In the genomic region with DNA sequence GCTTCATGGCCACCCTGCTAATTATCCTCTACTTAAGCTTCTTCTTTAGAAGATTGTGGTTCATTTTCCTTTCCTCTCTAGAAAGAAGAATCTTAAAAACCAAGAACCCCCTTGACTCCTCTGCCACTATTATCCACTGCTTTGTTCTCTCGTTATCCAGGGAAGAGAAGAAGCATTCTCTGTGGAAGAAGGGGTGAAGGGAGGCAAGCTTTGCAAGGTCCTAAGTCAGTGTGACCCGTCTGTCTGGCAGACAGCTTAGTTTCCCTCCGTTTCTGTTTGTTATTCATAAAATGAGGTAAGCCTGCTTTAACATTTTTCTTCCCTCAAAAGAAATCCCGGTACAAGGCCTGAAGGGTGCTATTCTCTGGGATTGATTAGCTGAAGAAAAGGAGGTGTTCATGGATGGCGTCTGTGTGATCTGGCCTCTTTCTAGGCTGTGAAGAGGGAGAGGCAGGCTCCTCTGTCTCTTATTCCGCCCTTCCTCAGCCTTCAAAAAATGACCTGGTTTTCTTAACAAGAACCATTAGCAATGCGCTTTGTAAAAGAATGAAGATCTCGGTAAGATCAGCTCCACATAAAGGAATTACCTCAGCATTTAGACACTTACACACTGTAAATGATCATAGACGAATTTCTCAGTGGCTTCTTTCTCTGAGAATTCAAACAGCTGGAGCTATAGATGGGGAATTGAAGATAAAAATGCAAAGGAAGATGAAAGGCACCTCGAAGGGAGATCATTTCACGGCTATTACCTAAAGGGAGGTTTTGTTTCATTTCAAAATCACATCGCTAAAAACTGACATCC, we compare ENCODE assay signal across 24 mouse cellular contexts. TPM values are rescaled to one million over a fixed set of nuclear protein-coding genes. Genes with fewer than 3 reads are reported as not detected.
A peak's percentile ranks its signal among the peaks of the same experiment; 100 is the strongest.
DNase-seq lines count a peak whose midpoint lies in the region; ATAC-seq lines count a peak whose summit lies in the region.
"Had no signal": no experiment of that assay in that cellular context is flagged by ENCODE, and none has a peak within 500 bp of the region (broad histone marks: within the 10 kb centered on the region; RNA-seq: fewer than 3 reads in every experiment).

No protein-coding gene starts in this region.

- H3K4me2 ChIP-seq in forebrain, embryonic 13.5 days, result no peak overlapping the region
- no peak overlapping the region for H3K4me2 ChIP-seq in forebrain, embryonic 12.5 days
- no peak overlapping the region for H3K4me2 ChIP-seq in midbrain, embryonic 11.5 days
- H3K4me2 ChIP-seq in midbrain, embryonic 14.5 days (ENCODE audit: low read length), result no peak overlapping the region

- DNase-seq in midbrain, embryonic 11.5 days (ENCODE audit: low spot score, missing footprints), result no peak
- DNase-seq in midbrain, embryonic 10.5 days (ENCODE audit: low spot score), result no peak
- peak; percentile 31 for DNase-seq in midbrain, embryonic 14.5 days
- no peak for DNase-seq in heart, postnatal 14 days
- DNase-seq in layer of hippocampus, postnatal 25 days (ENCODE audit: extremely low spot score in 1 of 2, low spot score in 1 of 2), result no peak
- DNase-seq: adrenal gland, postnatal 14 days; heart, adult 18-20 months; heart, postnatal 10 days; kidney, adult 11 months; kidney, adult 9 months had no signal

- H3K36me3 ChIP-seq in forebrain, embryonic 13.5 days (ENCODE audit: poor library complexity, severe bottlenecking), result no peaks in the 10 kb centered on the region
- no peaks in the 10 kb centered on the region for H3K36me3 ChIP-seq in forebrain, embryonic 12.5 days (replicated peaks)
- no peaks in the 10 kb centered on the region for H3K36me3 ChIP-seq in midbrain, embryonic 11.5 days (ENCODE audit: control insufficient read depth, insufficient read depth, low read length)
- H3K36me3 ChIP-seq in midbrain, embryonic 10.5 days, result no peaks in the 10 kb centered on the region
- H3K36me3 ChIP-seq in midbrain, embryonic 14.5 days (ENCODE audit: control insufficient read depth, insufficient read depth, low read length), result no peaks in the 10 kb centered on the region
- H3K36me3 ChIP-seq: embryonic facial prominence, embryonic 13.5 days; heart, embryonic 10.5 days had no signal

- 31% methylated on average over 12 of the region's 12 CpGs for WGBS in forebrain, embryonic 13.5 days
- 34% methylated on average over 12 of the region's 12 CpGs for WGBS in forebrain, embryonic 12.5 days
- WGBS in midbrain, embryonic 11.5 days, result 44% methylated on average over 12 of the region's 12 CpGs
- 53% methylated on average over 12 of the region's 12 CpGs for WGBS in midbrain, embryonic 10.5 days
- WGBS in midbrain, embryonic 14.5 days, result 25% methylated on average over 12 of the region's 12 CpGs

- H3K27me3 ChIP-seq in forebrain, embryonic 13.5 days, result no peaks in the 10 kb centered on the region
- no peaks in the 10 kb centered on the region for H3K27me3 ChIP-seq in forebrain, embryonic 12.5 days
- peaks cover 28% of the 10 kb centered on the region for H3K27me3 ChIP-seq in midbrain, embryonic 11.5 days (ENCODE audit: control insufficient read depth, insufficient read depth, low read length)
- H3K27me3 ChIP-seq in midbrain, embryonic 10.5 days (ENCODE audit: low read depth, poor library complexity, severe bottlenecking), result peaks cover 78% of the 10 kb centered on the region
- no peaks in the 10 kb centered on the region for H3K27me3 ChIP-seq in midbrain, embryonic 14.5 days (ENCODE audit: control insufficient read depth, insufficient read depth, low read length)
- H3K27me3 ChIP-seq: CH12.LX; embryonic facial prominence, embryonic 13.5 days had no signal

- intact Hi-C loops in heart, postnatal 14 days (cut with DNase I), result no loop called here

- no peak overlapping the region for H3K9ac ChIP-seq in forebrain, embryonic 13.5 days
- H3K9ac ChIP-seq in forebrain, embryonic 12.5 days, result no peak overlapping the region
- 0 out of 2 replicates have a peak overlapping the region, but pooled peaks have one; percentile 30 for H3K9ac ChIP-seq in midbrain, embryonic 11.5 days (ENCODE audit: low read length)
- no peak overlapping the region for H3K9ac ChIP-seq in midbrain, embryonic 14.5 days (replicated peaks; ENCODE audit: low read length)
- H3K9ac ChIP-seq: embryonic facial prominence, embryonic 13.5 days had no signal

- ATAC-seq in forebrain, embryonic 13.5 days, result peak; percentile 24; the same call in 1 of the 2 replicates
- ATAC-seq in forebrain, embryonic 12.5 days (ENCODE audit: low FRiP score), result no peak
- ATAC-seq in midbrain, embryonic 11.5 days (ENCODE audit: low FRiP score), result no peak
- no peak; the same call in 1 of the 2 replicates for ATAC-seq in midbrain, embryonic 14.5 days (ENCODE audit: low FRiP score, low TSS enrichment)
- ATAC-seq: activated CD4-positive, CD25-positive, alpha-beta regulatory T cell, adult 4 months; hindbrain, embryonic 16.5 days; Patski had no signal

- H3K4me1 ChIP-seq in forebrain, embryonic 13.5 days, result peaks cover 9% of the 10 kb centered on the region; the same call in 1 of the 2 replicates
- peaks cover 7% of the 10 kb centered on the region; the same call in 1 of the 2 replicates for H3K4me1 ChIP-seq in forebrain, embryonic 12.5 days
- peaks cover 3% of the 10 kb centered on the region; the same call in 1 of the 2 replicates for H3K4me1 ChIP-seq in midbrain, embryonic 11.5 days (ENCODE audit: control insufficient read depth, insufficient read depth, low read length)
- H3K4me1 ChIP-seq in midbrain, embryonic 10.5 days, result peaks cover 13% of the 10 kb centered on the region
- peaks cover 9% of the 10 kb centered on the region; the same call in 1 of the 2 replicates for H3K4me1 ChIP-seq in midbrain, embryonic 14.5 days (ENCODE audit: control insufficient read depth, insufficient read depth, low read length)

- H3K27ac ChIP-seq in forebrain, embryonic 13.5 days, result no peak overlapping the region
- H3K27ac ChIP-seq in forebrain, embryonic 12.5 days, result no peak overlapping the region
- H3K27ac ChIP-seq in midbrain, embryonic 11.5 days (ENCODE audit: low read depth, low read length), result no peak overlapping the region
- H3K27ac ChIP-seq in midbrain, embryonic 10.5 days (replicated peaks), result no peak overlapping the region
- 0 out of 2 replicates have a peak overlapping the region, but pooled peaks have one; percentile 22 for H3K27ac ChIP-seq in midbrain, embryonic 14.5 days (replicated peaks; ENCODE audit: low read depth, low read length)
- H3K27ac ChIP-seq: embryonic facial prominence, embryonic 13.5 days; heart, embryonic 10.5 days had no signal

- no peak overlapping the region for H3K4me3 ChIP-seq in forebrain, embryonic 13.5 days
- H3K4me3 ChIP-seq in forebrain, embryonic 12.5 days (replicated peaks), result no peak overlapping the region
- no peak overlapping the region for H3K4me3 ChIP-seq in midbrain, embryonic 11.5 days (ENCODE audit: low read depth, low read length)
- H3K4me3 ChIP-seq in midbrain, embryonic 10.5 days, result no peak overlapping the region
- H3K4me3 ChIP-seq in midbrain, embryonic 14.5 days (replicated peaks; ENCODE audit: low read depth, low read length), result no peak overlapping the region
- H3K4me3 ChIP-seq: embryonic facial prominence, embryonic 13.5 days; erythroblast, embryonic 14.5 days; heart, embryonic 10.5 days had no signal

- H3K9me3 ChIP-seq in forebrain, embryonic 13.5 days (replicated peaks), result no peaks in the 10 kb centered on the region
- no peaks in the 10 kb centered on the region for H3K9me3 ChIP-seq in forebrain, embryonic 12.5 days
- no peaks in the 10 kb centered on the region for H3K9me3 ChIP-seq in midbrain, embryonic 11.5 days (ENCODE audit: control insufficient read depth, low read length)
- H3K9me3 ChIP-seq in midbrain, embryonic 10.5 days (replicated peaks), result no peaks in the 10 kb centered on the region
- H3K9me3 ChIP-seq in midbrain, embryonic 14.5 days (ENCODE audit: control insufficient read depth, low read length), result no peaks in the 10 kb centered on the region
- H3K9me3 ChIP-seq: embryonic facial prominence, embryonic 13.5 days; heart, embryonic 10.5 days had no signal

RNA-seq across cellular contexts. Expression of a gene that starts 12.8 kb away (rescaled TPM):
- 0.08 and 0.10 TPM in 2 replicates for polyA plus RNA-seq in forebrain, embryonic 13.5 days (2015; fragmentation: Nextera tagmentation; extraction: Ambion mirVana)
- polyA plus RNA-seq in forebrain, embryonic 12.5 days (2016; fragmentation: Nextera tagmentation; extraction: Ambion mirVana), result not detected in 2 replicates
- not detected in 2 replicates for polyA plus RNA-seq in midbrain, embryonic 11.5 days (2014; fragmentation: Nextera tagmentation; extraction: Ambion mirVana)
- not detected in 2 replicates for polyA plus RNA-seq in midbrain, embryonic 10.5 days (2016; fragmentation: Nextera tagmentation; extraction: Ambion mirVana)
- polyA plus RNA-seq in midbrain, embryonic 14.5 days (2014; fragmentation: Nextera tagmentation; extraction: Ambion mirVana), result not detected in 2 replicates
- total RNA-seq in heart, postnatal 14 days (2021), result under 1 TPM; 0.41 to 0.65 TPM
- 1 to 10 TPM; 1.4 to 1.5 TPM for total RNA-seq in layer of hippocampus, postnatal 25 days (2021)
- total RNA-seq: adrenal gland, adult 18-20 months; adrenal gland, postnatal 14 days; CH12.LX; gastrocnemius, adult 8-10 months; gastrocnemius, postnatal 4 days; hematopoietic stem cell, adult 5-6 weeks had no signal
- polyA plus RNA-seq: activated CD4-positive, CD25-positive, alpha-beta regulatory T cell, adult 4 months; embryonic facial prominence, embryonic 13.5 days; erythroblast, embryonic 14.5 days; heart, embryonic 10.5 days; intestine, embryonic 14.5 days; Patski had no signal
